Mouse (Mus musculus) large intestine, adult 2 months (tissue): Measurements from ENCODE around the gene Mical3. TPM values are rescaled to one million over a fixed set of nuclear protein-coding genes. Genes with fewer than 3 reads are reported as not detected.

ENCODE experiments used
- DNase-seq: peaks from one replicate; pipeline ENCODE4 v3.0.0-alpha.2; 2012; ENCODE audit warnings: low read depth, low spot score
- WGBS: fragments of 180-500 bp; shearing (Covaris S2); methylation state at CpG from one replicate; pipeline ENCODE4 v1.1.7; 2018; 5-methylcytosine and 5-hydroxymethylcytosine counted together
- polyA plus RNA-seq: library from polyadenylated mRNA; depleted of rRNA; stranded (reverse); fragments of >200 nt; gene quantifications from 2 replicates; pipeline ENCODE4 v1.2.3, GENCODE M21; 2012; rRNA removed

Gene Mical3
- 8.1 and 10.2 TPM in 2 replicates for polyA plus RNA-seq

DNA sequence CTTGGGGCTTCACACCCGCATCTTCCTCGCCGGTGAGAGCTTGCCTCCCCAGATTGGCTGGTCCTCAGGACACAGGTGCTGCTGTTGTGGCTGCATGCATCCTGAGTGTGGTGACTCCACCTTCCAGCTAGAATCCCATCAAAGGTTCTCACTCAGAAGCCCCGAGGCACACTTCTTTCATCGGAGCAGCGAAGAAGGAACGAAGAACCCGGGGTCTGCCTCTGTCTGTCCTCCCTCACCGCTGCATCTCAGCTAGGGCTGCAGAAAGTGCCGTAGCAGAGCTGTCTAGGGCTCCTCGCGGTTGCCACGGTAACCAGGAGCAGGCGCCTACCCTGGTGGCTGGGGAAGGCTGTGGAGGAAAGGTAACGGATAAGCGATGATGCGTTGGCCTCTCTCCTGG lies at the start of gene Mical3:
TSS of gene Mical3 (minus strand) at position 227 of the 400 bp plus-strand sequence.
- no peak for DNase-seq
- WGBS: 8% methylated on average over 17 of the region's 17 CpGs

DNA sequence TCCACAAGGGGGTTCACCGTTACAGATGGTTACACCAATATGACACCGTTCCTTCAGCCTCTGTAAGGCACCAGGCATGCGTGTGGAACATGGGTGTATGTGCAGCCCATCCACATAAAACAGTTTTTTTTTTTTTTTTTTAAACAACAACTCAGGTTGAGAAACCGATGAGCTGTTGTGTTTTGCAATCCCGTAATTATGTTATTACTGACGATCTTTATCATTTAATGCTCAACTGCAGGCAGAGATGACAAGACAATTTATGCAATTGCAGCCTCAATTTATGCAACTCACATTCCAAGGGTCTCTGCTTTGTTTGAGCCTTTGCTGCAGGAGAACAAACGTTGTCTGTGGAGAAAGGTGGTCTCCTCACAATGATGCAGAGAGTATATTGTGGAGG lies 49.0 kb upstream of the Mical3 start:
- DNase-seq: no peak
- 63% methylated on average over 7 of the region's 7 CpGs for WGBS

DNA sequence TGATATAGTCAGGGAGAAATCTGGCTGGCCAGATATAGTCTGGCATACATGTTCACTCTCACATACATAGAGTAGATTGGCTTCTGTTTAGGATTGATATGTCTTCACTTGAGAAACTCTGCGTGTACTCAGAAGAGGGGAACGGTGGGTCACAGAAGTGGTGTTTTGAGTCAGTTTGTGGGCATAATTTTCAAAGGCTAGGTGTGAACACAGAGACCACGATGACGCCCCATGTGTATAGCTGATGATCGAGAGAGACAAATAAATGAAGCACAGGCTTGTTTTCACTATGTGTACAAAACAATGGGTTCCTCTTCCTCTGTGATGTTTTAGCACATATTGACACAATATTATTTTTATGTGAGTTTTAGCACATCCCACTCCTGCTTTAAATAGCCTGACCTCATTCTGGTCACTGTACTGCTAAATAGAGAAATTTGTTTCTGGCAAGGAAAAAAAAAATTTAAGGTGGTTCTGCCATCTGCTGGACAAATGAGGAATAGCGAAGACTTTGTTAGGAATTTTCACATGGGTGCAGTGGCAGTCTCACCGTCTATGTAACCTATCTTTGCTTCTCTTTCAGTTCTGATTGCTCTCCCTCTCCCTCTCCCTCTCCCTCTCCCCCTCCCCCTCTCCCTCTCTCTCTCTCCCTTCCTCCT lies 48.0 kb upstream of the Mical3 start:
- WGBS: 55% methylated on average over 7 of the region's 7 CpGs
- no peak for DNase-seq

DNA sequence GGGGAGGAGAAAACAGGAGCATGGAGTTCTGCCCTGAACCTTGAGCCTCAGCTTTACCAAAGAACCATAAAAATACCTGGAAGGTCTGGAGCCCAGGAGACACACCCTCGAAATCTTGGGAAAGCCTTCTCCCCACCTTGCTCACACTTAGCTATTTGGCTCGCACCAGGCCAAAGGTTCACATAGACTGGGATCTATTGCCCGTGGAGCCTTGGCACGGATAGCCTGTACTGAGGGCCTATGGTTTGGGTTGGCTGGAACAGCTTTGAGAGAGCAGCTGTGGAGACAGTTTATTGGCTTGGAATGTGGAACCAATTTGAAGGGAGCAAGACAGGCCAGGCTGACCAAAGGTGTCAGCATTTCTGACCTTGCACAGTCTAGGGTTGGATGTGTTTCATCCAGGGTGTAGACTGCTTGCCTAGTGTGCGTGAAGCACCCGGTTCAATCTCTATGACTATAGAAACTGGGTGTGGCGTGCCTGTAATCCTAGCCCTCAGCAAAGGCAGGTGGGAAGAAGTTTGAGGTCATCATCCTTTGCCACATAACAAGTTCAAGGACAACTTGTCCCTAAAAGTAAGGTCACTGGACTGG lies 46.4 kb upstream of the Mical3 start:
- WGBS: 31% methylated on average over 7 of the region's 7 CpGs
- peak; percentile 85 for DNase-seq

DNA sequence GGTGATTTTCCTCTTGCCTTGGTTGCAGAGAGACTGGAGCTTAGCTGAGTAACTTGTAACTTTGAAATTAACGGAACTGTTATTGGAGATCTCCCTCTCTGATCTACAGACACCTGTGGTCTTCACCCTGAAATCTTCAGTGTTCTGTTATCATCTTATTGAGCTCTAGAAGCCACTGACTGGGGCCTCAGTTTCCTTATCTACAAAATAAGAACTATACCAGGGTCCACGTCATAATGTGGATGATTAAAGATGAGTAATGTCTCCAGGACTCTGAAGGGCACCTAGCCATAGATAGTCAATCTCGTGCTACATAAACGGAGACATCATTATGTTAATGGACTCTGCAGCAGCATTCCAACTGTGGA lies 45.9 kb upstream of the Mical3 start:
- WGBS: 31% methylated on average over 4 of the region's 4 CpGs

DNA sequence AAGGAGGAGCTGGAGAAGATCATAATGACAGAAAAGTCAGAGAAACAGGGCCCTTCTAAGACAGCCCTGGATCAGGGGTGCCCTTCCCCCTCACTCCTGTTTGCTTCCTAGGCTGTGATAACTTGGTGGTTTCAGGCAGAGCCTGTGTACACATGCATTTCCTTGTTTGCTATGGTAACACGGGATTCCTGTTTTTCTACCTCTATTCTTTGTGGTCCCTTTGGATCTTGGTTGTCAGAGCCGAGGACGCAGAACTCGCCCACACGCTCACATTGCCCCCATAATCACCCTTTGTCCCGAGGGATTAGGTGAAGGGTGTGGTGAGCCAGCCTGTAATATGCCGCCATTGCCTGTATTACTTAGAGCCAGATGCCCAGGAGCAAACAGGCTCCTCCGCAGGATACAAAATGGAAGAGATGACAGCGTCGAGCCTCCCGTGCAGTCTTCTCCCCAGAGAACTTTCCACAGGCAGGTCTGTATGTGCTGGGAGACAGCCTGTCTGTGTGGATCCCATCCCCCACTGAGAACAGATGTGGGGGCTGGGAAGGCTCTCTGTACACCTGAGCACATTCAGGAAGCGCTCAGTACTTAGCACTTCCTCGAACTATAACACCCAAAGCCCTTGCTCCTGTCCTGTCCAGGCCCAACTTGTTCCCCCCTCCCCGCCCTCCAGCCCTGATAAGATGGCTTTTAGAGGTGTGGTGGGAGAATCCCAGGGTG lies 45.4 kb upstream of the Mical3 start:
- 27% methylated on average over 14 of the region's 14 CpGs for WGBS
- no peak for DNase-seq

More for the DNA sequence above, 45.9 kb upstream of the Mical3 start:
- DNase-seq: no peak

DNA sequence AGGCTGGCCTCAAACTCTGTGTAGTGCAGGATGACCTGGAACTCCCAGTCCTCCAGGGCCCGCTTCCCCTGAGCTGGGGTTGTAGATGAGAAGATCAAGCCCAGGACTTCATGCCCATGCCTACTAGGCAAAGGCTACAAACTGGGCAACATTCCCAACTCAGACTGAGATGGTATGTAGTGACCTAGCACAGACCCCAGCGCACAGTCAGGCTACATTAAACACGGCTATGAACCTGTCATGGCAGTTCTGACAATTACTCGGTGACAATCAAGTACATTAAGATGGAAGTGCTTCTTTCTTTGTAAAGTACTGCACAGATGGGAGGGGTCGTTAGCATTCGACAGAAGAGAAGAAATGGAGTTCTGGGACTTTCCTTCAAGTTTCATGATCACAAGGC lies 44.0 kb upstream of the Mical3 start:
- 95% methylated on average over 6 of the region's 6 CpGs for WGBS
- no peak for DNase-seq

DNA sequence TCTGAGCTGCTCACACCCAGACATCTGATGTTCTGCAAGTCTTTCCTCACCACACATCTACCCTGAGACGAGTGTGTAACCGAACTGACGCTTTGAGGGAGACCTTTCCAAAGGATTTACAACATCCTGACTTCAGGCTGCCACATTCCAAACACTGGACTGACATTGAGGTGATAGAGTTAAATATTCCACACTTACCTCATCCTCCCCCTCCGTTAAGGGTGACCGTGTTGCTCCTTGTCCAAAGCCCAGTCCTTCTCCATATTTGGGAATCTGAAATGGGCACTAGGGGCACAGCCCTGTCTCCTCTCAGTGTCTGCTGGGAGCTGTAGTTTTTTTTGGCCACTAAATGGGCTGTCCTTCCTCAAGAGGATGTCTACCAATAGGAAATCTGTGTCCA lies 42.7 kb upstream of the Mical3 start:
- DNase-seq: no peak
- 52% methylated on average over 5 of the region's 5 CpGs for WGBS

DNA sequence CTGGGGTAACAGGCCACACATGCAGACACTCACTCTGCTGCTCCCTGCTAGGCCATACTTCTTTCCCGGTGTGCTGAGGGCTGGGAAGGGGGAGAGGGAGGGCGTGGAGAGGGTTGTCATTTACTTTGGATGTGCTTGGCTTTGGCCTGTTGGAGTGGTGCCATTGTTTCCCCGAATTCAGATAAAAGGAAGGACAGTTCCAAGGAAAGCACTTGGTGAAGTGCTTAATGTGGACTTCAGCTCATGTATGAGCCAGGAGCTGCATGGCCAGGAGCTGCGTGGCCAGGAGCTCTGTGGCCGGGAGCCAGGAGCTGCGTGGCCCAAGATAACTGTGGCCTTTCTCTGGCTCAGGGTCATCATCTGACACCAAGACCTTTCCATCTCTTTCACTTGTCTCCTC lies 40.3 kb upstream of the Mical3 start:
- 39% methylated on average over 6 of the region's 6 CpGs for WGBS
- no peak for DNase-seq

DNA sequence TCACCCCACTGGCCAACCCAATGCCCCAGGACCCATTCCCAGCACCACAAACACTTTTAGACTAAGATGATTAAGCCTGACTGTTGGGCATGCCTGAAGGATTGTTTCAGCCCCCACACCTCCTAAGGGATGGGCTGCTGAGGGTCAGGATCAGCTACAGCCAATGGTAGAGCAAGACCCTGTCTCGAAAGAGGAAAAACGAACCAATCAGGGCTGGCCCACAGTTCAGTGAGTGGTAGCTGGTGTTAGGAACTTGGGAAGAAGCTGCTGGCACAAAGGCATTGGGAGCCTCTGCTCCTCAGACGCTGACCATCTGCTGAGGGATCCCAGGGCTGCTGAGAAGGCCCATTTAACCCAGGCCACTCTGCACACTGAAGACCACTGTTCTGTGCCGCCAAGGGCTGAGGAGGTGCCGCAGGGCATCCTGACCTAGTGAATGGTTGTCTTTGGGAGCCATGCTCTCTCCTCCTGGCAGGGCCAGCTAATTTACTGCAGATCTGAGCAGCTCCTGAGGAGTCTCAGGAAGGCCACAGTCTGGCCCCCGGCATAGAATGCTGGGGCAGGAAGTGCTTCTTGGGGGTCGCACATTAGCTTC lies 36.7 kb upstream of the Mical3 start:
- 89% methylated on average over 7 of the region's 7 CpGs for WGBS
- no peak for DNase-seq

DNA sequence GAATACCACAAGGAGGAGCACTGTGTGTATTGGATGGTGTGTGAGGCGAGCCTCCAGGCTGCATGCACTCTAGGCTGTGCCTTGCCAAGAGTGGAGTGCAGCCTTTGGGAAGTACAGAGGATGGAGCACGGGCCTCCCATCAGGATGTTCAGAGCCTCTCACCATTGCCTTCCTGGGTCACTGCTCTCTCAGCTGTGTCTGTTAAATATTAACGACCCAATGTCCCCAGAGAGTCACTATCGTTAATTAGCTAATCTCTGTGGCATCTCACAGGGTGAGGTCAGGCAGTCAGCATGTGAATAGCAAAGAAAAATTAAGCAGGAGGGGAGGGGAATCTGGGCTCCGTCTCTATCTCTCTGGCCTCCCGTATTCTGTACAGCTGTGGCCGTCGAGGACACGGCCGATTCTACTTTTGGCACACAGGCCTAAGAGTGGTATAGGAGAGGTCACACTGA lies 35.3 kb upstream of the Mical3 start:
- WGBS: 20% methylated on average over 10 of the region's 10 CpGs
- no peak for DNase-seq

DNA sequence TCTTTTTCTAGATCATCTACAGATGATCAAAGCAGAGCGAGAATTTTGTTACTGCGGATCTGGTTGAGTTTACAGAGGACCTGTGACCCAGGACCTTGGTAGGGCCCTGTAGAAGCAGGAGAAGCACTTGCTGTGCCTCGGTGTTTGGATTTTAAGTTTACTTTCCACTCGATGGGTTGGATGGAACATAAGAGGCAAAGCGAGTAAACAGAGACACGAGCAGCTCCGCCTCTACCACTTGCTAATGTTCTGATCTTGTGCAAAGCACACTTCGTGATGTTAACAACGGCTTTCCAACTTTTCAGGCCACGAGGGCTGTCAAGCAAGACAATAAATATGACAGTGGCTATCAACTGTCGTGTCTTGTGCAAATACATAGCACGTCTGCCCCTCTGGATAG lies 31.8 kb upstream of the Mical3 start:
- WGBS: 68% methylated on average over 12 of the region's 12 CpGs
- DNase-seq: no peak

DNA sequence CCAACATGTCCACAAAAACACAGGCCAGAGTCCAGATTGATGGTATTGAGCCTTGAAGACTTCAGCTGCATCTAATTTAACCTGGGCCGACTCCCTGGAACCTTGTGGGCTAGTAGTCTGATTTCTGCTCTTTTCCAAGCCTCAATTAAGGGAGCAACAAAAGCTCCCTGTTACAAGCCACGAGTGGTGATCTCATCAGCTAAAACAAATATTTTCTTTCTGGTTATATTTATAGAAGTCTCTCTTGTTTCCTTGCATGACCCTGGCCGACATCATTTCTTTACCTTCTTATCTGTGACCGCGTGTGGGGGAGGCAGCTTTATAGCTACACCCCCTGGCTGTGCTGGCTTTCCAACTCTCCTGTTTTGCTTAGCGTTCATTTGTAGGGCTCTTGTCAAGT lies 29.3 kb upstream of the Mical3 start:
- DNase-seq: no peak

DNA sequence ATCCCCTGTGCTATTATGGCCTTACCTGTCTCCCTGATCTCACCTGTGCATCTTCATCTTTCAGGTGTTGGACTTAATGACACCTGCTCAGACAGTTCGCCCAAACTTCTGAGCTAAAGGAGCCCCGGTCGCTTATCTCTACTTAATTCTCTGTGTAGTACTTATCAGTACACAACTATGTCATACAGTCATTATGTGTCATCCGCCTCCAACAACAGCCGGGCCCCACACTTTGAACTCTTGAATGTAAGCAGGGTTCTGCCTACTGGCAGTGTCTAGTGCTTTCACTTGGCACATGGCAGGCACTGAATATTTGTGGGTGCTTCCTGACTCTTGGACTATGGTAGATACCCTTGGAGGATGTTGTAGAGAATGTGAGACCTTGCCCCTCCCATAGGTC lies 28.8 kb upstream of the Mical3 start:
- DNase-seq: no peak
- 34% methylated on average over 5 of the region's 5 CpGs for WGBS

More for the DNA sequence above, 29.3 kb upstream of the Mical3 start:
- 10% methylated on average over 6 of the region's 6 CpGs for whole genome bisulfite sequencing

DNA sequence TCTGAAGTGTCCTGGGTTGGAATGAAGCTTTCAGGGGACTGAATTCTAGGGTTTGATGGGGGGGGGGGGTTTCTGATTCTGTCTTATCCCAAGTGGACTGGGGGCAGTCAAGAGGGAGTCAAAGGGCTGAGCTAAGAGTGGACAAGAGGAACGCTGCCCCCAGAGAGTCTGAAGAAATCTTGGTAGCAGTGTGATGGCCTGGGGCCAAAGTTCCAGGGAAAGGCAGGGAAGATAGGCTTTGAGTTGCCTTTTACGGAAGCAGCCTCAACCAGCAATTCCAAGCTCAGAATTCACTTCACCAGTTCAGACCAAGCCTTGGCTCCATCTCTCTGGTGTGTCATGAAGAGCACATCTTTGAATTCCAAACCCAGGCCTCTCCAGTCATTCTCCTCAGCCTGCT lies 25.2 kb upstream of the Mical3 start:
- DNase-seq: no peak
- 66% methylated on average over 2 of the region's 2 CpGs for WGBS

DNA sequence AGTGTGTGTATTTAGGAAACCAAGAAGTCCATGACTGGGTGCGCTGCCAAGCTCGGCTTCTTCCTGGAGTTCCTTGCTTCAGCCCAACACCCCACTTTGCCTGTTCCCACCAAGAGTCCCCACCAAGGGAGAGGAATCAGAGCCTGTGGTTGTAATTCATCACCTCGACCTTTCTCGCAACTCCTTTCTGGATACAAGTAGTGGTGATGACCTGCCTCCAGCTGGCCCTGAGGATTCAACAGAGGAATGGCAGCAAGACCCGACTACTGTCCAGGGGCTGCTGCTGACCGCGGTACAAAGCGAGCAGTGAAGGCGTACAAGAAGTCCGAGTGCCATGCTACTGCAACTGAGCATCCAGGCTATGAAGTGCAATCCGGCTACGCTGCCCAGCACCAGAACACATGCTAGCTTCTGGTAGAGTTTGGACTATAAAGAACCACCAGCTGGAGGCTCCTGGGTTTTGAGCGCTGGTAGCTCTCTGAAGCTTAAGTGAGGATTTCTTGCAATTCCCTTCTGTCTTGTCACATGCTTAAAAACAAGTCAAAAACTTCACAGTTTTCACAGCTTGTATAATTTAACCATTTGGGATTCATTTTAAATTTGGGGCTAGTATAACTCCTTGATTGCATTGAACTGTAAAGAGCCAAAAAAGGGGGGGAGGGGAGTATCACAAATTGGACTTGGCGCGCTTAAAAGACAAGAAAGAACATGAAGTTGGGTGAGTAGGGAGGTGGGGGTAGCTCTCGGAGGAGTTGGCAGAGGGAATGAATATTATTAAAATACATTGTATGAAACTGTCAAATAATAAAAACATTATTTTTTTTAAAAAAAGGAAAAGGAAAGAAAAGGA lies 23.9 kb upstream of the Mical3 start:
- DNase-seq: no peak
- 87% methylated on average over 16 of the region's 16 CpGs for WGBS

DNA sequence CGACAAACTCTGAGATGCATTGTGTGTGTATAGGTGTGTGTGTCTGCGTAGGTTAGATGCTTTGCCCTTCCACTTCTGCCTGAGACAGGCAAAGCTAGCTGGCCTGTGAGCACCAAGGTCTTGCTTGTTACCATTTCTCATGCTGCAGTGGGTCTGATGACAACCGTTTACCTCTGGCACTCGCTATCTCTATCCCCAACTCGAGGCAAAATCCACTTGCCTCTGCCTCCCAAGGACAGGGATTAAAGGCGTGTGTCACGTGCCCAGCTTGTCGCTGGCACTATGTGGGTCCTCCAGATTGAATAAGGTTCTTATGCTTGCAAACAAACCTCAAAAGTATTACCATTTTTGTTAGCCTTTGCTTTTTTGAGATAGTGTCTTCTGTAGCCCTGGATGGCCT lies 22.4 kb upstream of the Mical3 start:
- DNase-seq: no peak
- 81% methylated on average over 8 of the region's 8 CpGs for WGBS

DNA sequence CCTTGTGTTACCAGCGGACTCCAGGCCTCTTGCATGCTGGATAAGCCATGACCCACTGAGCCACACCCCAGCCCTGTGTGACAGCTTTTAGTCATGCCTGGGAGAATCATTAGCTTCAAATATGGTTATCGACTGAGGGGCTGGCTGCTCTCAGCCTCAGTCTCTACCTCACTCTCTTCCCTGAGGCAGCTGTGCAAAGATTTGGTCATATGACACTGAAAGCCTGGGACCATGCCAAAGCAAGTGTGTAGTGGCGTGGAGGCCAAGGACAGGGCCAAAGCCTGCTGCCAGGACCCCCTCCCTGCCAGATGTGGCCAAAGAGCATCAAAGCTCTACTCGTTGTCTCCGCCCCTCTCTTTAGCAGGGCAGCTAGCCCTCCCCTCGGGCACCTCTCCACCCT lies 20.9 kb upstream of the Mical3 start:
- DNase-seq: no peak
- 24% methylated on average over 6 of the region's 6 CpGs for WGBS

DNA sequence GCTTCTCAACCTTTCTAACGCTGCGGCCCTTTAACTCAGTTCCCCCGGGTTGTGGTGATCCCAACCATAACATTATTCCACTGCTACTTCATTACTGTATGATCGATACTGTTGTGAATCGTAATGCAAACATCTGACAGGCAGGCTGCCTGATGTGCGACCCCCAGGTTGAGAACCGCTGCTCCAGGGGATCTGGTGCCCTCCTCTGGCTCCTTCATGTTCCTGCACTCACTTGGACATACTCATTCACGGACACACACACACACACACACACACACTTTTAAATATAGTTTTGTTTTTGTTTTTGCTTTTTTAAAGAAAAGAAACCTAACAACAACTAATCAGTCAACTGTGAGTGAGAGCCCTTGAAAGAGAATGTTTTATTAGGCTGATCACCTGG lies 19.3 kb upstream of the Mical3 start:
- 96% methylated on average over 8 of the region's 8 CpGs for WGBS
- DNase-seq: no peak

DNA sequence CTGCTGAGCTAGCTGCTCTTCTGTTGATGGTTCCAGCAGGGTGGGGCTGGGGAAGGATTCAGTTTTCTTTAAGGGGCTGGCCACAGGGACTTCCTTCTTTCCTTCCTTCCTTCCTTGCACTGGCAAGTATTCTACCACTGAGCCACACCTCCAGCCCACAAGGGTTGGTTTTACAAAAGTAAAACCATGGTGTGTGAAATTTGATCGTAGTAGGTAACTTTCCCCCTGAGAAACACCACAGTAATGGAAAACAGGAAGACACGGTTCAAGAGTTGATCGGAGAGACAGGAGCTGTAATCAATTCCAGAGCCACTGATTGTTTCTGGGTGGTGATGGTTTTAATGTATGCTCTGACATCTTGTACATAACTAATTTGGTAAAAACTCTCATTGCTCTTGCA lies 18.6 kb upstream of the Mical3 start:
- 74% methylated on average over 3 of the region's 3 CpGs for WGBS

More for the DNA sequence above, 18.6 kb upstream of the Mical3 start:
- DNase-seq: no peak
